Mouse (Mus musculus) liver, embryonic 13.5 days (tissue): ENCODE measurements around the gene Rergl. TPM values are rescaled to one million over a fixed set of nuclear protein-coding genes. Genes with fewer than 3 reads are reported as not detected.

Source experiments
- polyA plus RNA-seq: library from polyadenylated mRNA; unstranded; fragments of >200 nt; fragmentation: Nextera tagmentation; extraction: Ambion mirVana; gene quantifications from 2 replicates; pipeline ENCODE4 v1.2.1, GENCODE M21; 2015

Gene Rergl
- polyA plus RNA-seq, 1 experiment from 2014 or later, result not detected

Other genes starting within 250 kb of the Rergl start
- 1.0 and 1.8 TPM in 2 replicates for gene Pik3c2g, start 85.2 kb upstream of the Rergl start, polyA plus RNA-seq